Mouse (Mus musculus) ovary, postnatal 14 days (tissue): ENCODE measurements around the gene Mfng.

ENCODE experiments used
- DNase-seq: peaks from one replicate; pipeline ENCODE4 v3.0.0; 2022; ENCODE audit warnings: low spot score

Gene Mfng

DNA sequence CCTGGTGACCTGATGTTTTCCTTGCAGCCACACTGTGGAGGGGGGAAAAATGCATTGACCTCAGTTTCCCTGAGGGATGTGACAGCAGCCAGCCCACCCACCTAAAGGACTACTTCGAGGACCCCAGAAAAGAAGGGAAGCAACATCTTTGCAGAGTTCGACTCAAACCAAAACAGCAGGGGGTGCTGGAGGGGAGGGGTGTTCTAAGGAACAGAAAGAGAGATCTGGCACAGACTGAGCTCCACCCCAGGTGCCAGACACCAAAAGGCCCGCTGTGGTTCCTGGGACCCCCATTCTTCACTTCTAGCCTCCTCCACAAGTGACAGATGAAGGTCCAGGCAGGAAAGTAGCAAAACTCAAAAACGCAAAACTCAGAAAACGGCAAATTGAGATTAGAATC lies 57.4 kb downstream of the Mfng start:
- DNase-seq, result no peak

DNA sequence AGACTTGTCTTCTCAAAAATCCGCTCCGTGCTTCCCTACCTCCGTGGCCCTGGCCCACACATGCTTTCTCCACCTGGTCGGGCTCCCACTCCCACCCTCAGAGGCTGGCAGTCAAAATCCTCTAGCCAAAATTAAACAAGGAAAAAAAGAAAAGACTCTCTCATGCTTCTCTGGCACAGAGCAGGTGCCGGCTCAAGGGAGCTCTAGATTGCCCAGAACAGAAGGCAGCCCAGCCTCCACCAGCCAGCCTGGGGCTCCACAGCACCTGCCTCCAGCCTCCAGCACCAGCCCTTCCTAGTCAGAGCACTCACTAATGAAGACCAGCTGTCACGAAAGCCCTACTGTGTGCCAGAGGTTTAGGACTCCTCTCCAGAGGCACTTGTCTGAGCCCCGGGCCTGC lies 59.5 kb downstream of the Mfng start:
- DNase-seq, result no peak

DNA sequence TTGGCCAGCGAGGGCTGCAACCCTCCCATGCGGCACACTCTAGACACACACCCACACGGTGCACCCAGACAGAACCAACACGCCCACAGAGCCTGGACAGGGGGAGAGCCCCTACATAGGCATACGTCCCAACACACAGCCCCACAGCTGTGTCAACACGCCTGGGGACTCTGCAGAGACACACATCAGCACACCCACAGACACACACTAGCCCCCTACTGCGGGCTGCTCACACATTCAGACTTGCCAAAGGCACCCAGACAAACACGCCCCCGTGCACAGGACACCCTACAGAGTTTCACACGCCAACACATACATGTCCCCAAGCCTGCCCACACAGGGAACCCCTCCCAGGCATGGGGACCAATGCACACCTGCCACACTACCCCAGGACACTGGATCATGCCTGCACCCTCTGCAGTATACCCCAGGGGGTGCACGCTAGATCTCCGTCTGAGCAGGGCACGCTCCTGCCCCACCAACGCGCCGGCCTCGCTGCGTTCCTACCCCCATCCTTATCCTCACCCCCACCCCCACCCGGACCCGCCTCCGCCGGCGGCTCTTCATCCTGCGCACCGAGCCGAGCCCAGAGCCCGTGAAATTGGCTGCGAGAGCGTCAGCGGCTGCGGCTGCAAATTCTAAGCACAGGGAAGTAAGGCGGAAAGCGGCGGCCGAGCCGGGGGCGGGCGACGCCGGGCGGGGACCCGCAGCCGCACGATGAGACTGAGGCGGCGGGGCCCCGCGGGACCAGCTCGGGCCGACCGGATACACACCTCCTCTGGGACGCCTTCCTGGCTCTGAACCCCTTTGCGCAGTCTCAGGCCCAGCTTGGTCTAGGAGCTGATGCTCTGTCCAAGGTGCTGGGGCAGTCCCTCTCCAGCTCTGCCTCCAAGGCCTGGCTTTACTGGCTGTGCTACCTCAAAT lies 60.7 kb downstream of the Mfng start:
- DNase-seq, result no peak

DNA sequence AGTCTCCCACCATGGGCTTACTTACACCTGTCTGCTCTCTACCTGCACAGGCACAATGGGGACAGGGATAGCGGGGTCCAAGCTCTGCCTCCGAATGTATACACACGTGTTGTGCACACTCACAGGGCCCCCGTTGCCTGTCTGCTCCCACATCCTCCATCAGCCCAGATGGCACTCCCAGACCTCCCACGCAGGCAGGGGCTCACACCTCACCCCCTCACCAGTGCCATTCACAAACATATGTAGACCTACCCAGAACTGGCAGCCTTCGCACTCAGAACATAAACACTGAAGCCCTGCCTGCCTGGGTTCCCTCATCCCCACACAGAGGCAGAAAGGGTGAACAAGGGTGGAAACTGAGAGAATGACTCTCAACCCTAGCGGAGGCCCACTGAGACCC lies 61.3 kb downstream of the Mfng start:
- no peak for DNase-seq

GRCm38 (mm10) chr15:78710634-78711033 lies 62.6 kb downstream of the Mfng start:
- DNase-seq, result no peak

GRCm38 (mm10) chr15:78709767-78710166 lies 63.5 kb downstream of the Mfng start:
- no peak for DNase-seq

DNA sequence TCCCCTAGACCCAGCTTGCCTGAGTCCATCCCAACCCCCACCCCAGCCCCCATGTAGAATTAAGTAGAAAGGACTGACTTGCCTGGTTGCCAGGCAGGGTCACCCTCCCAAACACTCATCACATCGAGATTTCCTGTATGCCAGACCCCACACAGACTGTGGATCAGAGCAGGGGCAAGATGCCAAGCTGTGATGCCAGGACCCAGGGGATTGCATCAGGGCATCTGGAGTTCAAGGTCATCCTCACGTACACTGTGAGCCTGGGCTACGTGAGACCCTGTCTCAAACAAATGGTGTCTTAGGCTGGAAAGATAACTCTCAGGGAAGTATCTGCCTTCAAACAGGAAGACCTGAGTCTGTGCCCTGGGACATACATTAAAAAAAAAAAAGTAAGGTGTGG lies 66.6 kb downstream of the Mfng start:
- no peak for DNase-seq
